Mouse (Mus musculus) kidney, postnatal 4 days (tissue): ENCODE data around the gene Jakmip3.

Experiments
- DNase-seq, 2 experiments: peaks; one replicate each; pipeline ENCODE4 v3.0.0; 2021; ENCODE audit warnings: mixed read lengths in 2 of 2

Gene Jakmip3

GRCm38 (mm10) chr7:138948309-138948708 lies 7.8 kb downstream of the Jakmip3 start:
- no peak for DNase-seq

- DNase-seq = no peak
These were observed 15.3 kb downstream of the Jakmip3 start for GRCm38 (mm10) chr7:138955787-138956186.

GRCm38 (mm10) chr7:138957106-138957505 lies 16.6 kb downstream of the Jakmip3 start:
- no peak for DNase-seq

- DNase-seq = no peak
These were observed 19.2 kb downstream of the Jakmip3 start for GRCm38 (mm10) chr7:138959747-138960146.

GRCm38 (mm10) chr7:138963756-138964155 lies 23.2 kb downstream of the Jakmip3 start:
- DNase-seq = no peak

GRCm38 (mm10) chr7:138968010-138968620 lies 27.6 kb downstream of the Jakmip3 start:
- no peak for DNase-seq

GRCm38 (mm10) chr7:138977510-138977909 lies 37.0 kb downstream of the Jakmip3 start:
- no peak for DNase-seq

- no peak for DNase-seq
These were observed 44.0 kb downstream of the Jakmip3 start for GRCm38 (mm10) chr7:138984576-138984975.

GRCm38 (mm10) chr7:138989156-138989555 lies 48.6 kb downstream of the Jakmip3 start:
- DNase-seq = no peak

GRCm38 (mm10) chr7:139002692-139003091 lies 62.2 kb downstream of the Jakmip3 start:
- no peak for DNase-seq

- DNase-seq = no peak
These were observed 62.7 kb downstream of the Jakmip3 start for GRCm38 (mm10) chr7:139003250-139003649.

GRCm38 (mm10) chr7:139009786-139010502 lies 69.4 kb downstream of the Jakmip3 start:
- DNase-seq = no peak

GRCm38 (mm10) chr7:139011027-139011426 lies 70.5 kb downstream of the Jakmip3 start:
- peak; percentile 77 to 79 for DNase-seq

- DNase-seq = no peak
These were observed 71.1 kb downstream of the Jakmip3 start for GRCm38 (mm10) chr7:139011586-139011985.

- no peak for DNase-seq
These were observed 72.3 kb downstream of the Jakmip3 start for GRCm38 (mm10) chr7:139012767-139013369.

- DNase-seq = no peak
These were observed 74.6 kb downstream of the Jakmip3 start for GRCm38 (mm10) chr7:139015143-139015542.

- peak in 1 of 2 experiments; percentile 22 for DNase-seq
These were observed 75.8 kb downstream of the Jakmip3 start for GRCm38 (mm10) chr7:139016288-139016687.

GRCm38 (mm10) chr7:139017249-139017903 lies 76.8 kb downstream of the Jakmip3 start:
- no peak for DNase-seq

GRCm38 (mm10) chr7:139020884-139021283 lies 80.4 kb downstream of the Jakmip3 start:
- peak; percentile 35 to 53 for DNase-seq

- no peak for DNase-seq
These were observed 80.8 kb downstream of the Jakmip3 start for GRCm38 (mm10) chr7:139021326-139021725.

GRCm38 (mm10) chr7:139027136-139027535 lies 86.6 kb downstream of the Jakmip3 start:
- DNase-seq = peak; percentile 46 to 55

GRCm38 (mm10) chr7:139031215-139031614 lies 90.7 kb downstream of the Jakmip3 start:
- DNase-seq = no peak

- DNase-seq = peak; percentile 43 to 45
These were observed 122.9 kb downstream of the Jakmip3 start for GRCm38 (mm10) chr7:139063406-139063805.
